In the genomic region with DNA sequence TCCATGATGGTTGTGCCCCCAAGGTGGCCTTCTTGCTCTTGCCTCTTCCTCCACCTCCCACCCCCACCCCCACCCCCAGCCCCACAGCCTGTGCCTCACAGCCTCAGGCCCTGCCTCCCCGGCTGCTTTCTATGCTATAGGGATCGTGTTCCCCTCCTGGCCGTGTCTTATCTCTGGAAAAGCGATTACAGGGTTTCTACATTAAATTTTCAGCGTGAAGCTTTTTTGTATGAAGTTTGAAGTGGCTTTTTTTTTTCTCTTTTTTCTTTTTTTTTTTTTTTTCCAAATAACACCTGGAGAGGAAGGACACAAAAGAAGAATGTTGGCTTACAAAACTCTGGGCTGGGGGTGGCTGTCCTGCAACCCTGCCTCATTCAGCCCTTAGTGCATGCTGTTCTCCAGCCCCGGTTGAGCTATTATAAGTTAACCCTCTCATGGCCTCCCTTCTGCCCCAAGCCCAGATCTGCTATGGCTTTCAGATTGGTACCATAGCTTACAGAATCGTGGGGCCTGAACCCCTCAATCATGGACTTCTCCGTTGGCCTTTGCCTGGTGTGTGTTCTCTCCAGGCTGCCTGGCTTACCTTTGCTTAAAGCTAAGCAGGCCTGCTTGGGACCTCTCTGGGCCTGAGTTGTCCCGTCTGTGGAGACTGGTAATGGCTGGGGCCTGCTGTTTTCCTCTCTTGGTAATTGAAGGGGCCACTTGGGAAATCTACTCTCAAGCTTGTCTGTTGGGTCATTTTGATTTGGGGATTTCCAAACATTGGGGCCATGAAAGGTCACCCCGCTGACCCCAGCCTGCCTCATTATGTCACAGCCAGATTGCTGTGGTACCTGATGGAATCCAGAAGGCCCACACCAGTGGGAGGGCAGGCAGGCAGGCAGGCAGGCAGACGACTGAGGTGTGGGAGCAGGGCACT, we compare ENCODE assay signal across 10 mouse cellular contexts. TPM values are rescaled to one million over a fixed set of nuclear protein-coding genes. Genes with fewer than 3 reads are reported as not detected.
A peak's percentile ranks its signal among the peaks of the same experiment; 100 is the strongest.
DNase-seq lines count a peak whose midpoint lies in the region; ATAC-seq and TF ChIP-seq lines count a peak whose summit lies in the region.
"Had no signal": no experiment of that assay in that cellular context is flagged by ENCODE, and none has a peak within 500 bp of the region (broad histone marks: within the 10 kb centered on the region; RNA-seq: fewer than 3 reads in every experiment).

No protein-coding gene starts in this region.

- peak overlapping the region; percentile 91 for H3K27ac ChIP-seq in heart, embryonic 13.5 days (replicated peaks)
- peak overlapping the region; percentile 95 for H3K27ac ChIP-seq in lung, embryonic 16.5 days (ENCODE audit: low read length)
- H3K27ac ChIP-seq in forebrain, embryonic 15.5 days (replicated peaks): peak overlapping the region; percentile 58

- H3K36me3 ChIP-seq in heart, embryonic 13.5 days: no peaks in the 10 kb centered on the region
- H3K36me3 ChIP-seq in lung, embryonic 16.5 days (ENCODE audit: control insufficient read depth, insufficient read depth, low read length): no peaks in the 10 kb centered on the region
- no peaks in the 10 kb centered on the region for H3K36me3 ChIP-seq in forebrain, embryonic 15.5 days
- no peaks in the 10 kb centered on the region for H3K36me3 ChIP-seq in myocyte (ENCODE audit: control insufficient read depth, insufficient read depth)

- peaks cover 76% of the 10 kb centered on the region for H3K4me1 ChIP-seq in heart, embryonic 13.5 days
- peaks cover 31% of the 10 kb centered on the region for H3K4me1 ChIP-seq in lung, embryonic 16.5 days (replicated peaks; ENCODE audit: control insufficient read depth, insufficient read depth, low read length)
- peaks cover 11% of the 10 kb centered on the region for H3K4me1 ChIP-seq in forebrain, embryonic 15.5 days

- H3K9me3 ChIP-seq in heart, embryonic 13.5 days: no peaks in the 10 kb centered on the region
- no peaks in the 10 kb centered on the region for H3K9me3 ChIP-seq in lung, embryonic 16.5 days (ENCODE audit: control insufficient read depth, low read length)
- H3K9me3 ChIP-seq in forebrain, embryonic 15.5 days: no peaks in the 10 kb centered on the region

- no peak overlapping the region for H3K4me3 ChIP-seq in heart, embryonic 13.5 days
- H3K4me3 ChIP-seq in lung, embryonic 16.5 days (ENCODE audit: low read length): no peak overlapping the region
- no peak overlapping the region for H3K4me3 ChIP-seq in forebrain, embryonic 15.5 days
- no peak overlapping the region for H3K4me3 ChIP-seq in myocyte

- no peak overlapping the region for H3ac ChIP-seq in myocyte (ENCODE audit: control insufficient read depth, insufficient read length)

- no peaks in the 10 kb centered on the region for H3K79me2 ChIP-seq in myocyte (ENCODE audit: control insufficient read depth, insufficient read depth)

- H3K9ac ChIP-seq in heart, embryonic 13.5 days: peak overlapping the region; percentile 30
- H3K9ac ChIP-seq in lung, embryonic 16.5 days (ENCODE audit: low read length): peak overlapping the region; percentile 40
- no peak overlapping the region for H3K9ac ChIP-seq in forebrain, embryonic 15.5 days (replicated peaks)

- TF ChIP-seq POLR2A in myocyte (IDR thresholded peaks at IDR 0.05; ENCODE audit: insufficient read length, low read depth): no peak

- 0 out of 2 replicates have a peak overlapping the region, but pooled peaks have one; percentile 6 for H3K4me2 ChIP-seq in heart, embryonic 13.5 days
- H3K4me2 ChIP-seq in lung, embryonic 16.5 days (ENCODE audit: low read depth, low read length): no peak overlapping the region
- H3K4me2 ChIP-seq in forebrain, embryonic 15.5 days (replicated peaks): no peak overlapping the region
- peak overlapping the region; percentile 22 for H3K4me2 ChIP-seq in myocyte (ENCODE audit: low read depth)

- WGBS in heart, embryonic 13.5 days: 19% methylated on average over 11 of the region's 11 CpGs
- 25% methylated on average over 11 of the region's 11 CpGs for WGBS in lung, embryonic 16.5 days
- 39% methylated on average over 11 of the region's 11 CpGs for WGBS in forebrain, embryonic 15.5 days

- no peak for DNase-seq in heart, adult 8-10 months (ENCODE audit: low spot score)
- no peak for DNase-seq in lung, postnatal 36 days
- DNase-seq in cerebellum, postnatal 10 days: no peak
- DNase-seq in retina, postnatal 1 day: no peak
- DNase-seq: kidney, postnatal 25 days had no signal

- no peaks in the 10 kb centered on the region for H3K27me3 ChIP-seq in heart, embryonic 13.5 days (replicated peaks)
- no peaks in the 10 kb centered on the region for H3K27me3 ChIP-seq in lung, embryonic 16.5 days (ENCODE audit: control insufficient read depth, insufficient read depth, low read depth, low read length)
- H3K27me3 ChIP-seq in forebrain, embryonic 15.5 days: no peaks in the 10 kb centered on the region
- H3K27me3 ChIP-seq in myocyte (ENCODE audit: control insufficient read depth, insufficient read depth, insufficient read length): no peaks in the 10 kb centered on the region

- no peak for ATAC-seq in heart, embryonic 13.5 days (ENCODE audit: extremely low read depth, insufficient number of reproducible peaks, low FRiP score, low TSS enrichment)
- ATAC-seq in lung, embryonic 16.5 days (ENCODE audit: low read depth): no peak; the same call in 1 of the 2 replicates
- no peak for ATAC-seq in forebrain, embryonic 15.5 days (replicated peaks)

TF ChIP-seq in myocyte, 11 proteins besides CTCF, POLR2A, EP300 and RAD21:
- TF ChIP-seq USF1 (IDR thresholded peaks at IDR 0.05; ENCODE audit: low read depth): no peak
- TF ChIP-seq CEBPB (IDR thresholded peaks at IDR 0.05; ENCODE audit: insufficient read depth, poor library complexity, severe bottlenecking): no peak
- TF ChIP-seq TCF12 (IDR thresholded peaks at IDR 0.05; ENCODE audit: insufficient read depth, poor library complexity, severe bottlenecking): no peak
- TF ChIP-seq POLR2AphosphoS2 (IDR thresholded peaks at IDR 0.05; ENCODE audit: insufficient read length, low read depth): no peak
- no peak for TF ChIP-seq MAX (IDR thresholded peaks at IDR 0.05; ENCODE audit: low read depth)
- no peak for TF ChIP-seq SRF (IDR thresholded peaks at IDR 0.05; ENCODE audit: control insufficient read depth, insufficient read length, low read depth)
- TF ChIP-seq REST (IDR thresholded peaks at IDR 0.05; ENCODE audit: insufficient read depth, insufficient read length): no peak
- no peak for TF ChIP-seq TCF3 (IDR thresholded peaks at IDR 0.05; ENCODE audit: insufficient read length, low read depth)
- no peak for TF ChIP-seq MYOD1 (IDR thresholded peaks at IDR 0.05; ENCODE audit: control insufficient read depth in 1 of 3, insufficient read length in 2 of 3, low read depth in 2 of 3)
- no peak for TF ChIP-seq MYOG (IDR thresholded peaks at IDR 0.05; ENCODE audit: control insufficient read depth in 1 of 3, insufficient read depth in 1 of 3, insufficient read length in 2 of 3, low read depth in 2 of 3)
- TF ChIP-seq E2F4 (IDR thresholded peaks at IDR 0.05; ENCODE audit: insufficient read depth): no peak

RNA-seq across cellular contexts. Expression of a gene that starts 21.2 kb away (rescaled TPM):
- polyA plus RNA-seq in heart, embryonic 13.5 days (2015; fragmentation: Nextera tagmentation; extraction: Ambion mirVana): 15.6 and 17.7 TPM in 2 replicates
- total RNA-seq in heart, adult 8-10 months (2022): 10 to 100 TPM in 2 of 4 experiments, 1 to 10 TPM in 1, under 1 TPM in 1; 0.90 to 35.4 (median 16.1) TPM
- 17.2 and 22.4 TPM in 2 replicates for polyA plus RNA-seq in lung, embryonic 16.5 days (2015; fragmentation: Nextera tagmentation; extraction: Ambion mirVana)
- polyA plus RNA-seq in forebrain, embryonic 15.5 days (2015; fragmentation: Nextera tagmentation; extraction: Ambion mirVana): 20.1 and 22.4 TPM in 2 replicates
- 73.3 TPM for polyA plus RNA-seq in myocyte (2012; fragmentation: generic; extraction: Trizol)

RNA-seq across cellular contexts. Expression of a gene that starts 55.0 kb away (rescaled TPM):
- polyA plus RNA-seq in heart, embryonic 13.5 days (2015; fragmentation: Nextera tagmentation; extraction: Ambion mirVana): 4.0 and 5.4 TPM in 2 replicates
- total RNA-seq in heart, adult 8-10 months (2022): 10 to 100 TPM in 1 of 4 experiments, 1 to 10 TPM in 3; 7.6 to 13.6 (median 9.6) TPM
- 17.9 and 50.7 TPM in 2 replicates for polyA plus RNA-seq in lung, embryonic 16.5 days (2015; fragmentation: Nextera tagmentation; extraction: Ambion mirVana)
- 0.98 TPM in 1 of 2 replicates, not detected in the other for polyA plus RNA-seq in forebrain, embryonic 15.5 days (2015; fragmentation: Nextera tagmentation; extraction: Ambion mirVana)
- polyA plus RNA-seq in myocyte (2012; fragmentation: generic; extraction: Trizol): 2,107 TPM
- total RNA-seq: left cerebral cortex, postnatal 14 days had no signal

Comparison
In these comparisons a context has a peak if more than half of its experiments do, and no peak if none do; other contexts are left out.
1. H3K4me2 ChIP-seq: peak in heart, embryonic 13.5 days (single experiment) and myocyte (single experiment); none in lung, embryonic 16.5 days (single experiment) and forebrain, embryonic 15.5 days (single experiment).
2. RNA of a gene that starts 55.0 kb away (polyA plus RNA-seq): 2,107 TPM in myocyte (single experiment); 17.9 to 50.7 TPM in lung, embryonic 16.5 days, 4.0 to 5.4 TPM in heart, embryonic 13.5 days and 0.98 TPM in forebrain, embryonic 15.5 days; every median in the first group is over 10 times any median in the second.
3. Peak in every context shown above with its lines, with median percentiles within 50 percentile points of each other: H3K27ac ChIP-seq.